Mouse (Mus musculus): Measurements from ENCODE around the gene Rbfox2. TPM values are rescaled to one million over a fixed set of nuclear protein-coding genes. Genes with fewer than 3 reads are reported as not detected.

Rbfox2 gene
- polyA plus RNA-seq, 1 experiment, result 34.7 TPM

GRCm38 (mm10) chr15:77214410-77215107 is 92.2 kb downstream of the Rbfox2 start:
- Histone ChIP-seq H3K4me3 (ENCODE audit: low read depth, low read length) (no peak overlapping the region), H3K36me3 (ENCODE audit: control insufficient read depth, insufficient read depth, low read length) (no peaks in the 10 kb centered on the region), H3K27me3 (ENCODE audit: control insufficient read depth, insufficient read depth, low read length) (no peaks in the 10 kb centered on the region), H3K4me1 (ENCODE audit: control insufficient read depth, insufficient read depth, insufficient read length, low read length) (no peaks in the 10 kb centered on the region), H3K27ac (ENCODE audit: insufficient read depth, low read depth, low read length) (no peak overlapping the region)
- 91% methylated on average over 8 of the region's 8 CpGs for WGBS
- TF ChIP-seq CTCF (IDR thresholded peaks at IDR 0.05; ENCODE audit: extremely low read depth, insufficient read length, insufficient replicate concordance, low read depth, low read length), result no peak
- TF ChIP-seq POLR2A (IDR thresholded peaks at IDR 0.05; ENCODE audit: low read depth, low read length), result no peak

- H3K27ac ChIP-seq (ENCODE audit: insufficient read depth, low read depth, low read length), result no peak overlapping the region
Observed at GRCm38 (mm10) chr15:77213829-77214228, 93.0 kb downstream of the Rbfox2 start.

GRCm38 (mm10) chr15:77212818-77213217 is 94.0 kb downstream of the Rbfox2 start:
- Histone ChIP-seq H3K4me1 (ENCODE audit: control insufficient read depth, insufficient read depth, insufficient read length, low read length) (no peaks in the 10 kb centered on the region), H3K4me3 (ENCODE audit: low read depth, low read length) (no peak overlapping the region), H3K27me3 (ENCODE audit: control insufficient read depth, insufficient read depth, low read length) (no peaks in the 10 kb centered on the region), H3K27ac (ENCODE audit: insufficient read depth, low read depth, low read length) (no peak overlapping the region), H3K36me3 (ENCODE audit: control insufficient read depth, insufficient read depth, low read length) (no peaks in the 10 kb centered on the region)
- WGBS, result 90% methylated on average over 7 of the region's 7 CpGs
- no peak for TF ChIP-seq POLR2A (IDR thresholded peaks at IDR 0.05; ENCODE audit: low read depth, low read length)
- no peak for TF ChIP-seq CTCF (IDR thresholded peaks at IDR 0.05; ENCODE audit: extremely low read depth, insufficient read length, insufficient replicate concordance, low read depth, low read length)

More at GRCm38 (mm10) chr15:77213829-77214228, 93.0 kb downstream of the Rbfox2 start:
- no peaks in the 10 kb centered on the region for H3K4me1 ChIP-seq (ENCODE audit: control insufficient read depth, insufficient read depth, insufficient read length, low read length)
- TF ChIP-seq CTCF (IDR thresholded peaks at IDR 0.05; ENCODE audit: extremely low read depth, insufficient read length, insufficient replicate concordance, low read depth, low read length) (no peak), POLR2A (IDR thresholded peaks at IDR 0.05; ENCODE audit: low read depth, low read length) (no peak)
- WGBS, result 75% methylated on average over 5 of the region's 5 CpGs
- H3K27me3 ChIP-seq (ENCODE audit: control insufficient read depth, insufficient read depth, low read length), result no peaks in the 10 kb centered on the region
- no peaks in the 10 kb centered on the region for H3K36me3 ChIP-seq (ENCODE audit: control insufficient read depth, insufficient read depth, low read length)
- H3K4me3 ChIP-seq (ENCODE audit: low read depth, low read length), result no peak overlapping the region

GRCm38 (mm10) chr15:77212217-77212757 is 94.5 kb downstream of the Rbfox2 start:
- Histone ChIP-seq H3K4me1 (ENCODE audit: control insufficient read depth, insufficient read depth, insufficient read length, low read length) (no peaks in the 10 kb centered on the region), H3K27ac (ENCODE audit: insufficient read depth, low read depth, low read length) (no peak overlapping the region), H3K36me3 (ENCODE audit: control insufficient read depth, insufficient read depth, low read length) (no peaks in the 10 kb centered on the region), H3K4me3 (ENCODE audit: low read depth, low read length) (no peak overlapping the region), H3K27me3 (ENCODE audit: control insufficient read depth, insufficient read depth, low read length) (no peaks in the 10 kb centered on the region)
- TF ChIP-seq CTCF (IDR thresholded peaks at IDR 0.05; ENCODE audit: extremely low read depth, insufficient read length, insufficient replicate concordance, low read depth, low read length), result no peak
- WGBS, result 67% methylated on average over 4 of the region's 4 CpGs

GRCm38 (mm10) chr15:77206996-77207395 is 99.8 kb downstream of the Rbfox2 start:
- 62% methylated on average over 5 of the region's 5 CpGs for whole genome bisulfite sequencing
- H3K4me3 ChIP-seq (ENCODE audit: low read depth, low read length), result no peak overlapping the region
- no peak overlapping the region for H3K27ac ChIP-seq (ENCODE audit: insufficient read depth, low read depth, low read length)
- H3K36me3 ChIP-seq (ENCODE audit: control insufficient read depth, insufficient read depth, low read length), result no peaks in the 10 kb centered on the region
- TF ChIP-seq POLR2A (IDR thresholded peaks at IDR 0.05; ENCODE audit: low read depth, low read length) (no peak), CTCF (IDR thresholded peaks at IDR 0.05; ENCODE audit: extremely low read depth, insufficient read length, insufficient replicate concordance, low read depth, low read length) (no peak)
- H3K27me3 ChIP-seq (ENCODE audit: control insufficient read depth, insufficient read depth, low read length), result no peaks in the 10 kb centered on the region
- H3K4me1 ChIP-seq (ENCODE audit: control insufficient read depth, insufficient read depth, insufficient read length, low read length), result peaks cover 10% of the 10 kb centered on the region

GRCm38 (mm10) chr15:77204951-77205350 is 101.9 kb downstream of the Rbfox2 start:
- Histone ChIP-seq H3K4me1 (ENCODE audit: control insufficient read depth, insufficient read depth, insufficient read length, low read length) (peaks cover 11% of the 10 kb centered on the region), H3K4me3 (ENCODE audit: low read depth, low read length) (no peak overlapping the region), H3K27me3 (ENCODE audit: control insufficient read depth, insufficient read depth, low read length) (no peaks in the 10 kb centered on the region), H3K27ac (ENCODE audit: insufficient read depth, low read depth, low read length) (no peak overlapping the region), H3K36me3 (ENCODE audit: control insufficient read depth, insufficient read depth, low read length) (no peaks in the 10 kb centered on the region)
- WGBS, result 85% methylated on average over 7 of the region's 7 CpGs
- TF ChIP-seq POLR2A (IDR thresholded peaks at IDR 0.05; ENCODE audit: low read depth, low read length), result no peak
- TF ChIP-seq CTCF (IDR thresholded peaks at IDR 0.05; ENCODE audit: extremely low read depth, insufficient read length, insufficient replicate concordance, low read depth, low read length), result no peak

GRCm38 (mm10) chr15:77203255-77203981 is 103.4 kb downstream of the Rbfox2 start:
- peaks cover 14% of the 10 kb centered on the region for H3K4me1 ChIP-seq (ENCODE audit: control insufficient read depth, insufficient read depth, insufficient read length, low read length)
- H3K4me3 ChIP-seq (ENCODE audit: low read depth, low read length), result no peak overlapping the region
- 35% methylated on average over 14 of the region's 14 CpGs for WGBS
- no peaks in the 10 kb centered on the region for H3K36me3 ChIP-seq (ENCODE audit: control insufficient read depth, insufficient read depth, low read length)
- peak overlapping the region; percentile 23 for H3K27ac ChIP-seq (ENCODE audit: insufficient read depth, low read depth, low read length)
- 0 out of 2 replicates have a peak, but pooled peaks have one; percentile 4 for TF ChIP-seq CTCF (IDR thresholded peaks at IDR 0.05; ENCODE audit: extremely low read depth, insufficient read length, insufficient replicate concordance, low read depth, low read length)
- no peak; the same call in 1 of the 2 replicates for TF ChIP-seq POLR2A (IDR thresholded peaks at IDR 0.05; ENCODE audit: low read depth, low read length)
- no peaks in the 10 kb centered on the region for H3K27me3 ChIP-seq (ENCODE audit: control insufficient read depth, insufficient read depth, low read length)

Data from small intestine, adult 2 months (tissue).